Mouse (Mus musculus) myocyte (in vitro differentiated cells): Measurements from ENCODE around the gene Sdsl.

ENCODE experiments used
- CEBPB ChIP-seq: IDR thresholded peaks from 2 replicates; pipeline ENCODE4 v1.6.1; 2011; ENCODE audit warnings: mild to moderate bottlenecking, moderate library complexity; ENCODE audit not compliant: poor library complexity, insufficient read depth, severe bottlenecking
- E2F4 ChIP-seq: IDR thresholded peaks from one replicate; pipeline ENCODE4 v1.6.1; 2011; ENCODE audit warnings: mild to moderate bottlenecking, control low read depth, moderate library complexity; ENCODE audit not compliant: insufficient read depth
- POLR2A ChIP-seq: IDR thresholded peaks from one replicate; pipeline ENCODE4 v1.6.1; 2011; ENCODE audit warnings: low read depth, mild to moderate bottlenecking, control low read depth, moderate library complexity; ENCODE audit not compliant: insufficient read length
- TCF12 ChIP-seq: IDR thresholded peaks from one replicate; pipeline ENCODE4 v1.6.1; 2011; ENCODE audit warnings: mild to moderate bottlenecking, control low read depth; ENCODE audit not compliant: poor library complexity, insufficient read depth, severe bottlenecking

DNA sequence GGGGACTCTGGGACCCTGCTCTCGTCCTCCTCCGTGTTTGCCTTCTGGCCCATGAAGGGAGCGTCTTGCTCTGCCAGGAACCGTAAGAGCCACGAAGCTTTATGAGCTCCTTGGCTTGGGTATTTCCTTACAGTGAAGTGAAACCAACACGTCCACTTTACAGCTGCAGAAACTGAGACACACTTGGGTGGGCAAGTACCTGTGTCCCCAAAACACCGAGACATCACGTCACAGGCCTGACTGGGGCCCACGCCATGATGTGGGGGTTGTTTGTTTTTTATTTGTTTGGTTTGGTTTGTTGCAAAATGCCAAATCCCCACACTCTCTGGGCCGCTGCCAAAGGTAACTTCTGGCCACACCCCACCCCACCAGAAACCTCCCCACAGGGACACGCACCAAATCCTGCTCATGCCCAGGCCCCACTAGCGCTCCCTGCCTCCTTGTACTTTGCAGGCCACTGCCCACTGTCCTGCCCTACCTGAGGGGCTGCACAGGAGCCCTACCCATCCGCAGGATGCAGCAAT lies 23.2 kb upstream of the Sdsl start:
- TF ChIP-seq E2F4, result no peak
- no peak for TF ChIP-seq POLR2A
- TF ChIP-seq TCF12, result no peak
- TF ChIP-seq CEBPB, result no peak
